Mouse (Mus musculus): Measurements from ENCODE around the gene Olig3. TPM values are rescaled to one million over a fixed set of nuclear protein-coding genes. Genes with fewer than 3 reads are reported as not detected.

Gene Olig3
- polyA plus RNA-seq, 1 experiment from 2014 or later = not detected

GRCm38 (mm10) chr10:19404401-19404800 lies 48.1 kb downstream of the Olig3 start:
- no peak overlapping the region for H3K4me2 ChIP-seq
- no peak overlapping the region for H3K9ac ChIP-seq
- no peak for ATAC-seq
- H3K27me3 ChIP-seq (replicated peaks) = no peaks in the 10 kb centered on the region; the same call in 1 of the 2 replicates
- WGBS (ENCODE audit: insufficient replicate concordance) = 20% methylated on average over 1 of the region's 1 CpGs
- no peak overlapping the region for H3K4me3 ChIP-seq
- no peaks in the 10 kb centered on the region for H3K36me3 ChIP-seq
- H3K4me1 ChIP-seq = no peaks in the 10 kb centered on the region
- H3K9me3 ChIP-seq (replicated peaks) = no peaks in the 10 kb centered on the region
- H3K27ac ChIP-seq = no peak overlapping the region

- Histone ChIP-seq H3K27ac (no peak overlapping the region), H3K4me2 (no peak overlapping the region), H3K9ac (no peak overlapping the region), H3K4me1 (no peaks in the 10 kb centered on the region), H3K9me3 (replicated peaks) (no peaks in the 10 kb centered on the region), H3K4me3 (no peak overlapping the region), H3K27me3 (replicated peaks) (no peaks in the 10 kb centered on the region; the same call in 1 of the 2 replicates), H3K36me3 (no peaks in the 10 kb centered on the region)
- 65% methylated on average over 1 of the region's 1 CpGs for WGBS (ENCODE audit: insufficient replicate concordance)
- no peak for ATAC-seq
Observed at GRCm38 (mm10) chr10:19405959-19406358, 49.6 kb downstream of the Olig3 start.

- H3K9me3 ChIP-seq (replicated peaks) = no peaks in the 10 kb centered on the region
- H3K4me1 ChIP-seq = no peaks in the 10 kb centered on the region
- H3K36me3 ChIP-seq = no peaks in the 10 kb centered on the region
- WGBS (ENCODE audit: insufficient replicate concordance) = 57% methylated on average over 3 of the region's 3 CpGs
- H3K9ac ChIP-seq = no peak overlapping the region
- ATAC-seq = no peak
- no peak overlapping the region for H3K4me3 ChIP-seq
- H3K27me3 ChIP-seq (replicated peaks) = no peaks in the 10 kb centered on the region; the same call in 1 of the 2 replicates
- no peak overlapping the region for H3K4me2 ChIP-seq
- H3K27ac ChIP-seq = no peak overlapping the region
Observed at GRCm38 (mm10) chr10:19407168-19407567, 50.8 kb downstream of the Olig3 start.

Other genes with a start within 250 kb of the Olig3 start
- gene Ifngr1, start 235.4 kb downstream of the Olig3 start, polyA plus RNA-seq (2016; fragmentation: Nextera tagmentation; extraction: Ambion mirVana) = 38.0 and 40.7 TPM in 2 replicates